Mouse (Mus musculus) heart, embryonic 14.5 days (tissue): ENCODE results near the gene Slc38a9. TPM values are rescaled to one million over a fixed set of nuclear protein-coding genes. Genes with fewer than 3 reads are reported as not detected.
A peak's percentile ranks its signal among the peaks of the same experiment; 100 is the strongest.

Experiments
- ATAC-seq: fragments of 200-750 bp; cut with Nextera tagmentation; 2 replicates; pipeline ENCODE4 v1.8.0; 2017; ENCODE audit warnings: low read depth, moderate TSS enrichment; ENCODE audit not compliant: insufficient number of reproducible peaks, insufficient read depth, low FRiP score
- H3K27ac ChIP-seq, 2 experiments: fragments of 200-500 bp in 1 of 2; fragments of 300-500 bp in 1 of 2; sonication (generic) in 1 of 2; replicated peaks in 1 of 2; 2 replicates each; pipeline ENCODE4 v1.5.1; 2012 to 2014; ENCODE audit warnings: low read depth in 2 of 2, low read length in 2 of 2, control low read depth in 1 of 2, mild to moderate bottlenecking in 1 of 2, mixed read lengths in 1 of 2; ENCODE audit not compliant: control insufficient read depth in 1 of 2, insufficient read depth in 1 of 2
- H3K27me3 ChIP-seq: fragments of 300-500 bp; sonication (generic); 2 replicates; pipeline ENCODE4 v1.6.1; 2014; ENCODE audit warnings: mild to moderate bottlenecking, low read length, control low read depth; ENCODE audit not compliant: control insufficient read depth, insufficient read depth
- H3K36me3 ChIP-seq: fragments of 300-500 bp; sonication (generic); 2 replicates; pipeline ENCODE4 v1.6.1; 2014; ENCODE audit warnings: mild to moderate bottlenecking, control low read depth, low read length, mixed read lengths; ENCODE audit not compliant: control insufficient read depth, insufficient read depth
- H3K4me1 ChIP-seq, 2 experiments: fragments of 200-500 bp in 1 of 2; fragments of 300-500 bp in 1 of 2; sonication (generic) in 1 of 2; 2 replicates each; pipeline ENCODE4 v1.6.1; 2012 to 2014; ENCODE audit warnings: low read length in 2 of 2, control low read depth in 1 of 2, mixed read lengths in 1 of 2; ENCODE audit not compliant: control insufficient read depth in 2 of 2, insufficient read depth in 2 of 2
- H3K4me2 ChIP-seq: fragments of 300-500 bp; sonication (generic); 2 replicates; pipeline ENCODE4 v1.6.1; 2014; ENCODE audit warnings: mild to moderate bottlenecking, low read length
- H3K4me3 ChIP-seq, 2 experiments: fragments of 200-500 bp in 1 of 2; fragments of 300-500 bp in 1 of 2; sonication (generic) in 1 of 2; 2 replicates each; pipeline ENCODE4 v1.5.1; 2012 to 2014; ENCODE audit warnings: low read length in 2 of 2, mild to moderate bottlenecking in 2 of 2, control low read depth in 1 of 2, low read depth in 1 of 2, moderate library complexity in 1 of 2; ENCODE audit not compliant: control insufficient read depth in 1 of 2, insufficient read depth in 1 of 2
- H3K9ac ChIP-seq: fragments of 300-500 bp; sonication (generic); 2 replicates; pipeline ENCODE4 v1.6.1; 2014; ENCODE audit warnings: mild to moderate bottlenecking, low read length
- H3K9me3 ChIP-seq: fragments of 300-500 bp; sonication (generic); 2 replicates; pipeline ENCODE4 v1.6.1; 2016; ENCODE audit warnings: low read length, control low read depth; ENCODE audit not compliant: control insufficient read depth
- WGBS: fragments of 180-500 bp; shearing (Covaris S2); extraction: QIAGEN DNeasy Blood & Tissue Kit; methylation state at CpG from one replicate; pipeline ENCODE4 v1.1.7; 2014; 5-methylcytosine and 5-hydroxymethylcytosine counted together
- polyA plus RNA-seq: library from polyadenylated mRNA; unstranded; fragments of >200 nt; fragmentation: Nextera tagmentation; extraction: Ambion mirVana; gene quantifications from 2 replicates; pipeline ENCODE4 v1.2.1, GENCODE M21; 2014

Gene Slc38a9
- polyA plus RNA-seq: 13.1 and 14.6 TPM in 2 replicates

DNA sequence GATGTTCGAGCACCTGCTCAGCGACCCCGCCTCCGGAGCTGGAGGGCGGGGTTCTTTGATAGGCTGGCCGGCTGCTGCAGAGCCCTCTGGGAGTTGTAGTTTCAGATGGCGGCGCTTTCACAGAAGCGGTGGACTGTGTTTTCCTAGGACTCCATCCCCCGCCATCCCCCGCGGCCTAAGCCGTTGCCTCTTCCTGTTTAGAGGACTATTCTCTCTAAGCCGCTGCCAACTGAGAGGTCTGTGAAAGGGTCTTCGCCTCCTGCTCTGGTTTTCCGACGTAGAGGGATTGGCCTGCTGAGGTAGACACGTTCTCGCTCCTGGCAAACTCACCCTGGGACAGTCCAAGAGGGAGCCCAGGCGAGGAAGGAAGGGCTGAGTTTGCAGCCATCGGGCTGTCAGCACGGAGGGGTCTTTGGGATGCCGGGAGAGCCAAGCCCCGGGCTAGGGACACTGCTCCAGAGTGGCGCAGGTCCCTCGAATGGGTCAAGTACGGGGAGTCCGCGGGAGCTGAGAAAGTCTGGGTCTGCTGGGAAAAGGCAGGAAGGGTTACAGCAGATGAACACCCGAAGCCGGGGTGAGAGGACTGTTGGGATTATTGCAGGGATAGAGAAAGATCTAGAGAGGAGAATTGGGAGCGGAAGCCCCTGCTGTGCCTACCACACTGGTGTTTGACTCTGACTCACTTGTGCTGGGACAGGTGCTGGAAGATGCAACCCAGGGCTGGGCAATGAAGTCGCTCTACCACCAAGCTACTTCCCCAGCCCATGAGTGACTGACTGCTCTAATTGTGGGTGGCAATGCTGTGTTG lies at the start of gene Slc38a9:
Gene Slc38a9, plus strand, starts transcription at position 178 of the 808 bp plus-strand sequence.
- peak; percentile 96 for ATAC-seq
- WGBS: under 1% methylated on average over 33 of the region's 33 CpGs
- Histone ChIP-seq H3K36me3 (no peaks in the 10 kb centered on the region), H3K9me3 (no peaks in the 10 kb centered on the region), H3K4me1 (peaks cover 2 to 12% of the 10 kb centered on the region in 2 experiments; a peak in 2 of 4 replicates), H3K4me2 (peak within 1 kb of the TSS; percentile 87), H3K27ac (peak within 1 kb of the TSS; percentile 72 to 78), H3K9ac (peak within 1 kb of the TSS; percentile 90), H3K4me3 (peak within 1 kb of the TSS; percentile 91 to 94), H3K27me3 (no peaks in the 10 kb centered on the region)

DNA sequence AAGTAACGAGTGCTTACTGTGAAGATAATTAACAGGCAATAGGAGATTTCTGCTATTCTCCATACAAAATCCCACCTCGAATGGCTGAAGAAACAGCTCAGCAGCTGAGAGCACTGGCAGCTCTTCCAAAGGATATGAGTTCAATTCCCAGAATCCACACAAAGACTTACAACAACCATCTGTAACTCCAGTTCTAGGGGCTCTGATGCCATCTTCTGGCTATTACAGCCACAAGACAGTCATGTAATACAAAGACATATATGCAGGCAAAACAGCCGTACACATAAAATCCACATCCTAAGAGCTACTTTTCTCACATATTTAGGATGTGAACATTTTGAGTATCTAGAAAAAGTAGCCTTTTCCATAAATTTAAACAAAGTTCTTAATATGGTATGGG lies 39.0 kb upstream of the Slc38a9 start:
- Histone ChIP-seq H3K9ac (no peak overlapping the region), H3K36me3 (no peaks in the 10 kb centered on the region), H3K27ac (no peak overlapping the region), H3K9me3 (no peaks in the 10 kb centered on the region), H3K4me1 (no peaks in the 10 kb centered on the region), H3K27me3 (no peaks in the 10 kb centered on the region), H3K4me3 (no peak overlapping the region), H3K4me2 (no peak overlapping the region)
- no peak for ATAC-seq
- 79% methylated on average over 3 of the region's 3 CpGs for WGBS

DNA sequence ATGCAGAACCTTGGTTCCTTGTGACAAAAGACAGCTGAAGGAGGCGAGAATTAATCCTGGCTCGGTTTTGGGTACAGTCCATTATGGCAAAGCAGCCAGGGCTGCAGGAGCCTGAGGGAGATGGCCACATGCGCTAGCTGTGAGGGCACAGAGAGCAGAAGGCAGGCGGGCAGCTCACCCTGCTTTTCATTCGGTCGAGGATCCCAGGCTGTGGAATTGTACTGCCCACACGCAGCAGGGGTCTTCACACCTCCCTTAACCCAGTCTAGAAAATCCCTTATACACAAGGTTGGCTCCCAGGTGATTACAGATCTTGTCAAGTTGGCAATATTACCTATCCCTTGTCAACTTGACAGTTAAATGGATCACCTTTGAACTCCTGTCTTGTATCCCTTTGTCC lies 36.9 kb upstream of the Slc38a9 start:
- no peak for ATAC-seq

DNA sequence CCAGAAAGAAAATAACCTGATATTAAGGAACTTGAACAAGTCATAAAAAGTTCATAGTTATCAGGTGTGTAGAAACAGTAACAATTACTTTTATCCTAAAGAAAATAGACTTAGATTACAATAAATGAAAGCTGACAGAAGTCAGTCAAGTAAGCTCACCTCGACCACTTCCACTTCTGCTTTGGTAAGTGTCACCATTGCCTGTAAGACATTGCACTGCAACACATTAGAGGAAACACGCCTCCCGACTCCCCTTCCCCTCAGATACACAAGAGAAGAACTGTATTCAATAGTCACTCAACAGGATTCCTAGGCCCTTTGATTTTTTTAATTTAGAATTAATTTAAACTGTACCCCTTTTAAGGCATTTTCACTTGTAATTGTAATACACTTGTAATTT lies 35.9 kb upstream of the Slc38a9 start:
- Histone ChIP-seq H3K36me3 (no peaks in the 10 kb centered on the region), H3K4me2 (no peak overlapping the region), H3K9me3 (no peaks in the 10 kb centered on the region), H3K4me1 (no peaks in the 10 kb centered on the region), H3K9ac (no peak overlapping the region), H3K4me3 (no peak overlapping the region), H3K27ac (no peak overlapping the region), H3K27me3 (no peaks in the 10 kb centered on the region)
- 65% methylated on average over 3 of the region's 3 CpGs for WGBS
- ATAC-seq: no peak

More for the DNA sequence above, 36.9 kb upstream of the Slc38a9 start:
- Histone ChIP-seq H3K36me3 (no peaks in the 10 kb centered on the region), H3K9me3 (no peaks in the 10 kb centered on the region), H3K4me2 (no peak overlapping the region), H3K27ac (no peak overlapping the region), H3K27me3 (no peaks in the 10 kb centered on the region), H3K4me3 (no peak overlapping the region), H3K4me1 (no peaks in the 10 kb centered on the region), H3K9ac (no peak overlapping the region)
- 45% methylated on average over 7 of the region's 7 CpGs for WGBS

DNA sequence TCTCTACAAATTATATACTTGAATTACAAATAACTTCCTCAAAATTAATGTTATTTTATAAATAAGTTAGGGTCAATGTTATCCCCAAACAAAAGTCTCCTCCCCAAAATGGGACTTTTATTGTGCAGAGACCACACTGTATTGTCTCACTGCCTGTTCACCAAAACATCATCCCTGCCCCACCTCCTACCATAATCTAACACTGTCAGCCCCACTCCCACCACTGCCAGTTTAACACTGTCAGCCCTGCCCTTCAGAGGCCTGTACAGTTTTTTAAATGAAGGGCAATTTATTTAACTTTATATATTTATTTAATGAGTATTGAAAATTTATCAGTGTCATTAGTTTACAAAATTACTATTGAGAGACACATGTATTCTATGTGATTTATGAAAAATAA lies 35.0 kb upstream of the Slc38a9 start:
- Histone ChIP-seq H3K27ac (no peak overlapping the region), H3K4me1 (no peaks in the 10 kb centered on the region), H3K9ac (no peak overlapping the region), H3K36me3 (no peaks in the 10 kb centered on the region), H3K4me2 (no peak overlapping the region), H3K4me3 (no peak overlapping the region), H3K27me3 (no peaks in the 10 kb centered on the region), H3K9me3 (no peaks in the 10 kb centered on the region)
- no peak for ATAC-seq

DNA sequence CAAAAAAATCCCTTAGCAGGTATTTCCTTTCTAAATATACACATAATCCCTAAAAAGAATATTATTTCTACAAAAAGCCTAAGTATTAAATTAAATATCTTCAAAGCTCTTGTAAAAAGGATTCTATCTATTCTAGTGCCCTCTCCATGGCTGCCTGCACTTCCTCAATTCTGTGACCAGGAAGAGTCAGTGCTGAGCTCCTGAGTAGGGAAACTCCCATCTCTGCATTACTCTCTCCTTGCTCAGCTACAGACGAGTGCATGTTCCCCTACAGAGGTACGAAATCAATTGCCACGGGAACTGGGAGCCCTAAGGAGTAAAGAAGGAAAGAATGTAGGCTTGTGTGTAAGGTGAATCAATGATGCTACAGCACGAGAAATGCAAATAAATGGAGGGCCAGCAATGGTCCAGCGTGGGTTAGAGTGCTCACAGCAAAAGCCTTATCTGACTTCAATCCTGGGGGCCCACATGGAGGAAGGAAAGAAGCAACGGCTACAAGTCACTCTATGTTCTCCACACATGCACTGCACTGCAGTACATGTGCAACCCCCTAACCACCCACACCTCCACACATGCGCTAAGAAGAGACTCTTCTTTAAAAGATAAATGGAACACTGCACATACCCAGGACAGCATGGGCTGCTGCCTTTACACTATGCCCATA lies 25.2 kb upstream of the Slc38a9 start:
- H3K36me3 ChIP-seq: no peaks in the 10 kb centered on the region
- H3K4me1 ChIP-seq: no peaks in the 10 kb centered on the region
- H3K27me3 ChIP-seq: no peaks in the 10 kb centered on the region
- 59% methylated on average over 7 of the region's 7 CpGs for WGBS
- no peak overlapping the region for H3K4me3 ChIP-seq
- no peak overlapping the region for H3K4me2 ChIP-seq
- no peak overlapping the region for H3K9ac ChIP-seq
- no peak for ATAC-seq
- no peak overlapping the region for H3K27ac ChIP-seq
- H3K9me3 ChIP-seq: no peaks in the 10 kb centered on the region

DNA sequence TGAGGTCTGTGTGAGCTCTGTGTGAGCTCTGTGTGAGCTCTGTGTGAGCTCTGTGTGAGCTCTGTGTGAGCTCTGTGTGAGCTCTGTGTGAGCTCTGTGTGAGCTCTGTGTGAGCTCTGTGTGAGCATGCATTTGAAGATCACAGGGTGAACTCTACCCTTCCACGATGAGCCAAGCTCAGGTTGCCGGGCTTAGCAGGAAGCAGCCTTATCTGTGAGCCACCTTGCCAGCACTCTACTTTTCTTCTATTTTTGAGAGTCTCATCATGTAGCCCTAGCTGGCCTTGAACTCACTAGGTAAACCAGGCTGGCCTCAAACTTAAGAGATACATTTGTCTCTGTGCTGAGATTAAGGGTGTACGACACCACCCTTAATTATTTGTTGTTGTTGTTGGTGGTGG lies 24.1 kb upstream of the Slc38a9 start:
- no peak overlapping the region for H3K4me3 ChIP-seq
- H3K9ac ChIP-seq: no peak overlapping the region
- H3K4me1 ChIP-seq: no peaks in the 10 kb centered on the region
- no peaks in the 10 kb centered on the region for H3K27me3 ChIP-seq
- H3K36me3 ChIP-seq: no peaks in the 10 kb centered on the region
- no peak overlapping the region for H3K27ac ChIP-seq
- 39% methylated on average over 3 of the region's 3 CpGs for WGBS
- H3K4me2 ChIP-seq: no peak overlapping the region
- ATAC-seq: no peak
- no peaks in the 10 kb centered on the region for H3K9me3 ChIP-seq
